Mouse (Mus musculus): ENCODE data around the gene 1300017J02Rik. TPM values are rescaled to one million over a fixed set of nuclear protein-coding genes. Genes with fewer than 3 reads are reported as not detected.

The 1300017J02Rik gene
- polyA plus RNA-seq, 2 experiments = 42.2 to 43.4 TPM

GRCm38 (mm10) chr9:103201561-103202260, 103.2 kb downstream of the 1300017J02Rik start, which contains the start of gene Srprb:
TSS of gene Srprb (minus strand) at chr9:103202137.
- H3K9me3 ChIP-seq (ENCODE audit: control insufficient read depth, low read length) = no peaks in the 10 kb centered on the region
- no peak for TF ChIP-seq EP300 (IDR thresholded peaks at IDR 0.05; ENCODE audit: low read depth)
- ATAC-seq (ENCODE audit: insufficient read depth) (peak; percentile 97), DNase-seq (ENCODE audit: low read depth in 3 of 3, low spot score in 3 of 3) (peak; percentile 79 to 85 (median 84))
- under 1% methylated on average over 45 of the region's 45 CpGs for WGBS (ENCODE audit: insufficient replicate concordance)
- peaks cover 6 to 9% of the 10 kb centered on the region in 2 experiments; a peak in 3 of 4 replicates for H3K4me1 ChIP-seq (replicated peaks; ENCODE audit: control insufficient read depth in 2 of 2, insufficient read depth in 2 of 2, low read length in 1 of 2)
- peak within 1 kb of the TSS; percentile 84 for H3K9ac ChIP-seq (replicated peaks)
- H3K36me3 ChIP-seq (replicated peaks; ENCODE audit: control insufficient read depth, insufficient read depth, low read depth) = peaks cover 19% of the 10 kb centered on the region
- H3K4me2 ChIP-seq (ENCODE audit: low read depth) = peak within 1 kb of the TSS; percentile 87
- H3K27me3 ChIP-seq (ENCODE audit: control insufficient read depth, insufficient read depth, low read length) = no peaks in the 10 kb centered on the region
- H3K27ac ChIP-seq = peak within 1 kb of the TSS; percentile 26
- H3K4me3 ChIP-seq (ENCODE audit: insufficient read depth in 1 of 2, low read depth in 2 of 2, low read length in 2 of 2) = peak within 1 kb of the TSS; percentile 88

Other genes starting within 250 kb of the 1300017J02Rik start
- 0.11 and 0.13 TPM in 2 replicates for gene Rab6b, start 193.3 kb downstream of the 1300017J02Rik start, polyA plus RNA-seq (2012; rRNA removed)
- gene Rab6b, start 193.3 kb downstream of the 1300017J02Rik start, polyA plus RNA-seq (2014; fragmentation: Nextera tagmentation; extraction: Ambion mirVana) = 0.05 TPM in 1 of 2 replicates, not detected in the other
- gene Srprb, start 102.9 kb downstream of the 1300017J02Rik start, polyA plus RNA-seq (2012; rRNA removed) = 17.1 and 17.8 TPM in 2 replicates
- gene Srprb, start 102.9 kb downstream of the 1300017J02Rik start, polyA plus RNA-seq (2014; fragmentation: Nextera tagmentation; extraction: Ambion mirVana) = 17.8 and 18.4 TPM in 2 replicates
- 0.16 and 0.27 TPM in 2 replicates for gene Gm20425, start 74.8 kb downstream of the 1300017J02Rik start, polyA plus RNA-seq (2012; rRNA removed)
- gene Gm20425, start 74.8 kb downstream of the 1300017J02Rik start, polyA plus RNA-seq (2014; fragmentation: Nextera tagmentation; extraction: Ambion mirVana) = 1.7 and 4.2 TPM in 2 replicates
- 1,880 and 2,444 TPM in 2 replicates for gene Trf, start 74.6 kb downstream of the 1300017J02Rik start, polyA plus RNA-seq (2012; rRNA removed)
- gene Trf, start 74.6 kb downstream of the 1300017J02Rik start, polyA plus RNA-seq (2014; fragmentation: Nextera tagmentation; extraction: Ambion mirVana) = 4,893 and 4,971 TPM in 2 replicates
- 25.9 and 43.3 TPM in 2 replicates for gene Topbp1, start 133 bp upstream of the 1300017J02Rik start, polyA plus RNA-seq (2012; rRNA removed)
- gene Topbp1, start 133 bp upstream of the 1300017J02Rik start, polyA plus RNA-seq (2014; fragmentation: Nextera tagmentation; extraction: Ambion mirVana) = 36.4 and 42.5 TPM in 2 replicates
- 20.8 and 32.0 TPM in 2 replicates for gene Cdv3, start 60.8 kb upstream of the 1300017J02Rik start, polyA plus RNA-seq (2012; rRNA removed)
- gene Cdv3, start 60.8 kb upstream of the 1300017J02Rik start, polyA plus RNA-seq (2014; fragmentation: Nextera tagmentation; extraction: Ambion mirVana) = 41.8 and 42.3 TPM in 2 replicates
- 0.40 and 0.73 TPM in 2 replicates for gene Bfsp2, start 175.3 kb upstream of the 1300017J02Rik start, polyA plus RNA-seq (2012; rRNA removed)
- gene Bfsp2, start 175.3 kb upstream of the 1300017J02Rik start, polyA plus RNA-seq (2014; fragmentation: Nextera tagmentation; extraction: Ambion mirVana) = 0.92 and 1.0 TPM in 2 replicates